8 mouse cellular contexts compared by ENCODE assay signal in genomic region chr6:97145156-97145555, GRCm38 (mm10). TPM values are rescaled to one million over a fixed set of nuclear protein-coding genes. Genes with fewer than 3 reads are reported as not detected.
DNase-seq lines count a peak whose midpoint lies in the region; ATAC-seq and TF ChIP-seq lines count a peak whose summit lies in the region.

No protein-coding gene starts in this region.

- no peaks in the 10 kb centered on the region for H3K27me3 ChIP-seq in heart, embryonic 10.5 days (ENCODE audit: insufficient read depth, poor library complexity, severe bottlenecking)
- H3K27me3 ChIP-seq in lung, embryonic 14.5 days (ENCODE audit: insufficient read depth, low read length) = no peaks in the 10 kb centered on the region
- H3K27me3 ChIP-seq in midbrain, embryonic 11.5 days (ENCODE audit: control insufficient read depth, insufficient read depth, low read length) = no peaks in the 10 kb centered on the region

- intact Hi-C loops in gastrocnemius, adult 2 months (cut with DNase I) = loop anchor here (10.0 kb wide), 1 partner anchor 380 kb away; no protein-coding TSS in a partner anchor

- H3K4me3 ChIP-seq in heart, embryonic 10.5 days = no peak overlapping the region
- H3K4me3 ChIP-seq in gastrocnemius, adult 2 months = peak overlapping the region; percentile 38
- no peak overlapping the region for H3K4me3 ChIP-seq in lung, embryonic 14.5 days (ENCODE audit: low read depth, low read length)
- H3K4me3 ChIP-seq in midbrain, embryonic 11.5 days (ENCODE audit: low read depth, low read length) = no peak overlapping the region

- 90% methylated on average over 7 of the region's 7 CpGs for WGBS in heart, embryonic 10.5 days
- 84% methylated on average over 7 of the region's 7 CpGs for WGBS in lung, embryonic 14.5 days
- 90% methylated on average over 7 of the region's 7 CpGs for WGBS in midbrain, embryonic 11.5 days

- peaks cover 20% of the 10 kb centered on the region for H3K36me3 ChIP-seq in heart, embryonic 10.5 days
- H3K36me3 ChIP-seq in lung, embryonic 14.5 days (ENCODE audit: insufficient read depth) = peaks cover 15% of the 10 kb centered on the region; the same call in 1 of the 2 replicates
- no peaks in the 10 kb centered on the region for H3K36me3 ChIP-seq in midbrain, embryonic 11.5 days (ENCODE audit: control insufficient read depth, insufficient read depth, low read length)

- no peak overlapping the region for H3K27ac ChIP-seq in heart, embryonic 10.5 days
- peak overlapping the region; percentile 61 for H3K27ac ChIP-seq in gastrocnemius, adult 2 months
- peak overlapping the region; percentile 42; the same call in 1 of the 2 replicates for H3K27ac ChIP-seq in lung, embryonic 14.5 days (ENCODE audit: low read depth)
- H3K27ac ChIP-seq in midbrain, embryonic 11.5 days (ENCODE audit: low read depth, low read length) = no peak overlapping the region

- DNase-seq in heart, adult 18-20 months = peak; percentile 75 to 88
- no peak for DNase-seq in heart, embryonic 10.5 days (ENCODE audit: low spot score)
- DNase-seq in Muller cell, postnatal 12 days (ENCODE audit: inconsistent ontology term) = peak; percentile 56
- DNase-seq in gastrocnemius, adult 2 months = peak; percentile 85
- DNase-seq in lung, embryonic 14.5 days = peak; percentile 44
- DNase-seq in layer of hippocampus, postnatal 25 days (ENCODE audit: extremely low spot score in 1 of 2, low spot score in 1 of 2) = no peak
- DNase-seq in frontal cortex, postnatal 25 days (ENCODE audit: low spot score in 2 of 2) = no peak
- no peak for DNase-seq in midbrain, embryonic 11.5 days (ENCODE audit: low spot score, missing footprints)

- H3K4me1 ChIP-seq in heart, embryonic 10.5 days = peaks cover 30% of the 10 kb centered on the region
- peaks cover 10% of the 10 kb centered on the region for H3K4me1 ChIP-seq in lung, embryonic 14.5 days (ENCODE audit: insufficient read depth)
- peaks cover 16% of the 10 kb centered on the region; the same call in 1 of the 2 replicates for H3K4me1 ChIP-seq in midbrain, embryonic 11.5 days (ENCODE audit: control insufficient read depth, insufficient read depth, low read length)

- H3K4me2 ChIP-seq in lung, embryonic 14.5 days = peak overlapping the region; percentile 99
- H3K4me2 ChIP-seq in midbrain, embryonic 11.5 days = no peak overlapping the region

- TF ChIP-seq CTCF in gastrocnemius, adult 2 months (IDR thresholded peaks at IDR 0.05) = no peak
- no peak for TF ChIP-seq CTCF in lung, embryonic 14.5 days (IDR thresholded peaks at IDR 0.05; ENCODE audit: low read depth)

- no peak for ATAC-seq in lung, embryonic 14.5 days (ENCODE audit: insufficient read depth)
- ATAC-seq in midbrain, embryonic 11.5 days (ENCODE audit: low FRiP score) = no peak

- H3K9ac ChIP-seq in lung, embryonic 14.5 days = no peak overlapping the region
- H3K9ac ChIP-seq in midbrain, embryonic 11.5 days (ENCODE audit: low read length) = no peak overlapping the region

- H3K9me3 ChIP-seq in heart, embryonic 10.5 days = no peaks in the 10 kb centered on the region
- no peaks in the 10 kb centered on the region for H3K9me3 ChIP-seq in lung, embryonic 14.5 days (ENCODE audit: low read depth, low read length)
- H3K9me3 ChIP-seq in midbrain, embryonic 11.5 days (ENCODE audit: control insufficient read depth, low read length) = no peaks in the 10 kb centered on the region

RNA-seq across cellular contexts. Expression of gene Eogt, which starts 3.8 kb away (rescaled TPM):
- total RNA-seq in heart, adult 18-20 months (2021) = 10 to 100 TPM; 12.8 TPM
- polyA plus RNA-seq in heart, embryonic 10.5 days (2016; fragmentation: Nextera tagmentation; extraction: Ambion mirVana) = 11.2 and 14.9 TPM in 2 replicates
- total RNA-seq in gastrocnemius, adult 2 months (2021) = 1 to 10 TPM; 4.2 to 5.4 TPM
- 26.8 and 28.2 TPM in 2 replicates for polyA plus RNA-seq in lung, embryonic 14.5 days (2014; fragmentation: Nextera tagmentation; extraction: Ambion mirVana)
- 10 to 100 TPM; 23.5 to 27.1 TPM for total RNA-seq in layer of hippocampus, postnatal 25 days (2021)
- 7.9 and 8.3 TPM in 2 replicates for polyA plus RNA-seq in midbrain, embryonic 11.5 days (2014; fragmentation: Nextera tagmentation; extraction: Ambion mirVana)

RNA-seq across cellular contexts. Expression of gene Tmf1, which starts 33.8 kb away (rescaled TPM):
- total RNA-seq in heart, adult 18-20 months (2021) = 10 to 100 TPM; 38.2 to 40.5 TPM
- 23.8 and 24.0 TPM in 2 replicates for polyA plus RNA-seq in heart, embryonic 10.5 days (2016; fragmentation: Nextera tagmentation; extraction: Ambion mirVana)
- 10 to 100 TPM; 46.7 to 50.5 TPM for total RNA-seq in gastrocnemius, adult 2 months (2021)
- 30.3 and 32.6 TPM in 2 replicates for polyA plus RNA-seq in lung, embryonic 14.5 days (2014; fragmentation: Nextera tagmentation; extraction: Ambion mirVana)
- 10 to 100 TPM; 52.0 to 53.2 TPM for total RNA-seq in layer of hippocampus, postnatal 25 days (2021)
- 29.9 and 34.6 TPM in 2 replicates for polyA plus RNA-seq in midbrain, embryonic 11.5 days (2014; fragmentation: Nextera tagmentation; extraction: Ambion mirVana)

Comparison
In these comparisons a context has a peak if more than half of its experiments do, and no peak if none do; other contexts are left out.
1. DNase-seq: peak in heart, adult 18-20 months (2 of 2), Muller cell, postnatal 12 days (single experiment), gastrocnemius, adult 2 months (single experiment) and lung, embryonic 14.5 days (single experiment); none in heart, embryonic 10.5 days (single experiment), layer of hippocampus, postnatal 25 days (0 of 2), frontal cortex, postnatal 25 days (0 of 2) and midbrain, embryonic 11.5 days (single experiment).
2. H3K27ac ChIP-seq: peak in gastrocnemius, adult 2 months (single experiment) and lung, embryonic 14.5 days (single experiment); none in heart, embryonic 10.5 days (single experiment) and midbrain, embryonic 11.5 days (single experiment).